Mouse (Mus musculus): ENCODE measurements at regions not wholly inside any gene's neighbourhood (a gene's known extent, or its start where the extent isn't known, plus 50 kb on each side); places are given as distances from the start of the nearest gene placed in this dataset.

DNA sequence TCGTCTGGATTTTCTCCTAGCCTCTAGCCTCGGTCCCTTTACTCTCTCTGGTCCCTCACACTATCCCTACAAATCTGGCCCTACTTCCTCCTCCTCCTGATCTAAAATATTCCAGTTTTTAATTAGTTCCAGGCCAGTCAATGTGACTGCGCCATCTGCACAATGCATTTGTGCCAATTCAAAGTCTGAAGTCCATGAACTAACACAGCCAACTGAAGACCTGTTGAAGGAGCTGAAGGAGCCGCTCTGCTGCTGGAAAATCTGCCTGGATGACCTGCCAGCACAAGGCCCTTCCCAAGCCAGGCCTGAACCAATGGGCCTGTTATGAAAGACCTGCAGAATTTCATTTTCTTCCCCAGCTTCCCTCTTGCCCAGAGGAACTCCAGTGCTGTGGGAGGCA is 197.9 kb upstream of the Mctp2 start:
- H3K9me3 ChIP-seq = no peaks in the 10 kb centered on the region
- H3K27me3 ChIP-seq = no peaks in the 10 kb centered on the region
- H3K4me2 ChIP-seq = no peak overlapping the region
- no peak overlapping the region for H3K4me3 ChIP-seq
- WGBS = 54% methylated on average over 4 of the region's 4 CpGs
- peaks cover 18% of the 10 kb centered on the region for H3K4me1 ChIP-seq
- 0 out of 2 replicates have a peak overlapping the region, but pooled peaks have one; percentile 17 for H3K27ac ChIP-seq
- H3K36me3 ChIP-seq = no peaks in the 10 kb centered on the region
- ATAC-seq (ENCODE audit: insufficient number of reproducible peaks, low FRiP score, low TSS enrichment, low read depth) = no peak
- no peak overlapping the region for H3K9ac ChIP-seq

DNA sequence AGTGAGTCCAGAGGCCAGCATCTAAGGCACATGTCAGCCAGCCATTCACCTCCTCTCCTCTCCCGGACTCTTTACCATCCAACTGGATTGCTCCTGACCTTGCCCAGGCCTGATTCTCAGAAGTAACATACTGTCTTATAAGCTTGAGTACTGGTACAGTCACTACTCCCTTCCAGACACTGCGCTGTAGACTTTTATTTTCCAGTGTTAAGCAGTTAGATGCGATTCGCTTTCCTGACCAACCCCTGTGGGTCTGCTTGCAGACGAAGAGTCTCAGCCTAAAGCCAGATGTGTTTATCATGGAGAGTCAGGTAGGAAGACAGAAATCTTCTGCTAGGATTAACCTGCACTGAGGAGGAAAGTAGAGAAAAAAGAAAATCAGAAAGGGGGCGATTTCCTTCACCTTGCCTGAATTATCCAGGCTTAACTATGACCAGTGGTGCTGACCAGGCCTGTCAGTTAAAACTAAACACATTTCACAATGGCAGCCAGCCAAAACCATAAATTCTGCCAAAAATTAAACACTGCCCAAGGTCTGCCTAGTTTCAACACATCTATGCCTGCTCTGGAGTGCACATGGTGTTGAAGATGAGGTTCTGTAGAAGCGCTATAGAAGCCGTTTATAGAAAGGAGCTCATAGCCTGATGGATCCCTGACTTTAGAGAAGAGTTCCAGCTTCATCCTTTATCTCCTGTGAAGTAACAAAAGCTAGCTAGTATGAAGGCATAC is 199.5 kb upstream of the Mctp2 start:
- ATAC-seq (ENCODE audit: insufficient number of reproducible peaks, low FRiP score, low TSS enrichment, low read depth) = 0 out of 2 replicates have a peak, but pooled peaks have one; percentile 14

DNA sequence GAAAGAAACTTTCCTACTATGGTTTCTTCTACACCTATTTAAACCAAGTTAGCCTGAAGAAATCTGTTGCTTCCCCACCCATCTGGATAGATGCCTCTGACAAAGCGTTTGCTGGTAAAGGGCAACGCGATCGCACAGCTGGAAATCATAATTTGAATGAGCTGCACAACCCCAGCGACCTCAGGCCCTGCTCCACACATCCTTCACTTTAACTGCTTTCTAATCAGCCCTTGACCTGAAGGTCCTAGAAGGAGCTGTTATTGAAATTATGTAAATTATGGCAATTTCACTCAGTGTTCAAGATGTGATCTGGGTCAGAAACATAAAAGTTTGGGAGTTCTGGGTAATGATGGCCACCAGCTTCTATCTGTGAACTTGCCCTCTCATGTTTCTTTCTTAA is 201.5 kb upstream of the Mctp2 start:
- Histone ChIP-seq H3K4me3 (no peak overlapping the region), H3K27me3 (no peaks in the 10 kb centered on the region), H3K27ac (no peak overlapping the region), H3K36me3 (no peaks in the 10 kb centered on the region), H3K4me1 (peaks cover 20% of the 10 kb centered on the region), H3K4me2 (no peak overlapping the region), H3K9me3 (no peaks in the 10 kb centered on the region), H3K9ac (no peak overlapping the region)
- 22% methylated on average over 5 of the region's 5 CpGs for WGBS
- ATAC-seq (ENCODE audit: insufficient number of reproducible peaks, low FRiP score, low TSS enrichment, low read depth) = no peak

More for the DNA sequence above, 199.5 kb upstream of the Mctp2 start:
- no peak overlapping the region for H3K4me2 ChIP-seq
- 42% methylated on average over 8 of the region's 8 CpGs for WGBS
- no peaks in the 10 kb centered on the region for H3K9me3 ChIP-seq
- H3K4me3 ChIP-seq = no peak overlapping the region
- no peak overlapping the region for H3K9ac ChIP-seq
- H3K4me1 ChIP-seq = peaks cover 20% of the 10 kb centered on the region
- peak overlapping the region; percentile 57 for H3K27ac ChIP-seq
- no peaks in the 10 kb centered on the region for H3K27me3 ChIP-seq
- H3K36me3 ChIP-seq = no peaks in the 10 kb centered on the region

DNA sequence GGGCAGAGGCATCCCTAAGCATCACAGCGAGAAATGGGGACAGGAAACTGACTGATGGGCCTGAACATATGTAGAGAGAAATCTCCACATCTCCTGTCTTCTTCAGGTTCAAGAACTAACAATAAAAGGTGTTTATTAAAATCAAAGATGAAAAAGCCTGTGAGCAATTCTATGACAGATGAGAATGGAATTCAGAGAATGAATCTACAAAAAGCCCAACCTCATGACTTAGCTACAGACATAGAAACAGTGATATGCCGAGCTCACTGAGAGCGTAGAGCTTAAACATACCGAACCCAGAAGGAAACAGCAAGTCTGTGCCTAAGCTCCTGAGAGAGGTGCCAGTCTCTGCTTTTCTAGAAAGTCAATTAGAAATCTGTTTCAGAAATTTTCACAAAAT is 203.7 kb upstream of the Mctp2 start:
- no peaks in the 10 kb centered on the region for H3K27me3 ChIP-seq
- no peak for ATAC-seq (ENCODE audit: insufficient number of reproducible peaks, low FRiP score, low TSS enrichment, low read depth)
- H3K9me3 ChIP-seq = no peaks in the 10 kb centered on the region
- no peak overlapping the region for H3K4me2 ChIP-seq
- 59% methylated on average over 4 of the region's 4 CpGs for WGBS
- H3K4me1 ChIP-seq = peaks cover 17% of the 10 kb centered on the region
- no peak overlapping the region for H3K9ac ChIP-seq
- H3K4me3 ChIP-seq = no peak overlapping the region
- H3K27ac ChIP-seq = no peak overlapping the region
- H3K36me3 ChIP-seq = no peaks in the 10 kb centered on the region

DNA sequence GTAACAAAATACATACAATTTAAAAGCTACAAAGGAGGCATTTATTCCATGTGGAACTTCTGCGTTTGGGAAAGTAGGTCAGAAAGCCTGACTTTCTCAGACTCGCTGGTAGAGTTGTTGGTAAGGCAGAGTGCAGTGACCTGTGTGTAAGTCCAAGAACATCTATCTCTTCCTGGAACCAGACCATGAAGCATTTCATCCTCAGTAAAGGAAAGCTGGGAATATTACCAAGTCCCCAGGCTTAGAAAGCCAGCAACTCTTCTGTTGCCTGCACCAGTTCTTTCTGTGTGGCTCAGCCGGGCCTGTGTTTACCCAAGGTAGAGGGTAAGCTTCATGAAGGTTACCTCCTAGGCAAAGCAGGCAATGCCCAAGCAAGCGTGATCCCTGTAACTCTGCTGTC is 207.0 kb upstream of the Mctp2 start:
- H3K36me3 ChIP-seq = no peaks in the 10 kb centered on the region
- peaks cover 9% of the 10 kb centered on the region; the same call in 1 of the 2 replicates for H3K4me1 ChIP-seq
- H3K27ac ChIP-seq = peak overlapping the region; percentile 22; the same call in 1 of the 2 replicates
- H3K9me3 ChIP-seq = no peaks in the 10 kb centered on the region
- no peak for ATAC-seq (ENCODE audit: insufficient number of reproducible peaks, low FRiP score, low TSS enrichment, low read depth)
- 69% methylated on average over 4 of the region's 4 CpGs for WGBS
- H3K4me2 ChIP-seq = no peak overlapping the region
- H3K27me3 ChIP-seq = no peaks in the 10 kb centered on the region
- no peak overlapping the region for H3K9ac ChIP-seq
- H3K4me3 ChIP-seq = no peak overlapping the region

DNA sequence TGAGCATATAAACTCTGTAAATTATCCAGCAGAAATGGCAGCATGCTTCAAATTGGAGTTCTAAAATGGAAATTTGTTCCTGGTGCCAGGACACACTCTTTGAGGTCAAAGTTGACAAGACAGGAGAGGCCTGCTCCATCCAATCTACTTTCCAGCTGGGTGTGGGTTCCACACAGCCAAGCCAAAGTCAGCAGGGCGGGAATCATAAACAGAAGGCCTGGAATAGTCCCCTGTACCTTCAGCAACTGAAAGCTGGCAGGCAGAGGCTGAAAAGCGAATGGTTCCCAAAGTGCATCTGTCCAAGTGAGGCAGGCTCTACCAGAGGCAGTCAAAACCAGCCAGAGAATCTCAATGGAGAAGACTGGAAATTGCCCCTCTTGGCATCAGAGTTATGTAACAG is 208.4 kb upstream of the Mctp2 start:
- Histone ChIP-seq H3K9me3 (no peaks in the 10 kb centered on the region), H3K4me2 (no peak overlapping the region), H3K36me3 (no peaks in the 10 kb centered on the region), H3K27me3 (no peaks in the 10 kb centered on the region), H3K4me1 (peaks cover 8% of the 10 kb centered on the region; the same call in 1 of the 2 replicates), H3K4me3 (no peak overlapping the region), H3K27ac (peak overlapping the region; percentile 54), H3K9ac (no peak overlapping the region)
- WGBS = 64% methylated on average over 2 of the region's 2 CpGs
- 0 out of 2 replicates have a peak, but pooled peaks have one; percentile 48 for ATAC-seq (ENCODE audit: insufficient number of reproducible peaks, low FRiP score, low TSS enrichment, low read depth)

DNA sequence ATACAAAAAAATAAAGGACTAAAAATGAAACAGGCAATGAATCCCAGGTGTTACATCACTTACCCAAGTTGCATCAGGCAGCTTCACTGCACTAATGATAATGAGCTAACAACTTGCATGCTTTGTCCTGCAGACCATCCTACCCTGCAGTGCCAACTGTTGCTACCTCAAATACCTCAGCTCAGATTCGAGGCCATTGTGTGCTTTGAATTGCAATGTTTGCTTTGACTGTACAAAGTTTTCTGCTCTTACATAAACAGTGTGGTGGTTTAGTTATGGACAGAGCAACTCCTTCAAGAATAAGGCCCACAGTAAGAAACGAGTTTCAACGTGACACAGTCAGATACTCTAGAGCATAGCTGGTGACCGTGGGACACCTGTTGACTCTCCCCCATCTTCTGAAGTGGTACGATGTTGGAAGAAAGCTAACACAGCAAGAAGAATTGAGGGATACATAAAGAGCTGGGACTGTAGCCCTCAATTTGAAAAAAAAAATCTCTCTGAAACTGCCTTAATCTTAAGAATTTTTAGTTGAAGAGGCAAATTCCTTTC is 212.1 kb upstream of the Mctp2 start:
- Histone ChIP-seq H3K27ac (no peak overlapping the region), H3K36me3 (no peaks in the 10 kb centered on the region), H3K27me3 (no peaks in the 10 kb centered on the region), H3K9me3 (no peaks in the 10 kb centered on the region), H3K4me1 (peaks cover 6% of the 10 kb centered on the region; the same call in 1 of the 2 replicates), H3K4me2 (no peak overlapping the region), H3K9ac (no peak overlapping the region), H3K4me3 (no peak overlapping the region)
- WGBS = 57% methylated on average over 5 of the region's 5 CpGs
- no peak for ATAC-seq (ENCODE audit: insufficient number of reproducible peaks, low FRiP score, low TSS enrichment, low read depth)

DNA sequence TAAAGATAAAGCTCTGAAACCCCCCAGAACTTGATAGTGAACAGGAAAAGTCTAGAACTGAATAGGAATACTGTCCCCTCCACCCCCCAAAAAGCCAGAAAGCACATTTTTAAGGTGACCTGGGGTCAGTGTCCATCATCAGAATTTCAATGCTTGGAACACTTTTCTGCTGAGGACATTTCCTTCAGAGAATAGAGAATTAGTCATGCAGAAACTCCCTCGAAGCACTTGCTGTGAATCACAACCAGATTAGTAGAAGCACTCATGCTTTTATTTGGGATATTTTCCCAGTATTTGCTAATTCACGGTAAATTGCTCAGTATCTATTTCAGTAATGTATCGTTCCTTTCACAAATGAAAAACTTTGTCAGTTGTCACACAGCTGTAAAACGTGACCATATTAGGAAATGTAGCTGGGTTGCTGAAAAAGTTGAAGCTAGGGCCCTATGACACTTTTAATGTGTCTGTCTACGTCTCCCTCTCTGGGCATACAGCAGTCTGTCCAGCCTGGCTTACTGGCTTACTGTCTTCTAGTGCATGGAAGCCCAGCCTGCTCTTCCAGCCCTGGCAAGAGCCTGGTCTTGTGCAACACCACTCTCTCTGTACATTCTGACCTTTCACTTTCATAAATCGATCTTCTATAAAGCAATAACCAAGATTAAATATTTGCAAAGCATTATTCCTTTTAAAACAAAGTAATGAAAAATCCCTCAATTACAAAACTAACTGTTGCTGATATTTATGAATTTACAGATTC is 213.1 kb upstream of the Mctp2 start:
- H3K27me3 ChIP-seq = no peaks in the 10 kb centered on the region

DNA sequence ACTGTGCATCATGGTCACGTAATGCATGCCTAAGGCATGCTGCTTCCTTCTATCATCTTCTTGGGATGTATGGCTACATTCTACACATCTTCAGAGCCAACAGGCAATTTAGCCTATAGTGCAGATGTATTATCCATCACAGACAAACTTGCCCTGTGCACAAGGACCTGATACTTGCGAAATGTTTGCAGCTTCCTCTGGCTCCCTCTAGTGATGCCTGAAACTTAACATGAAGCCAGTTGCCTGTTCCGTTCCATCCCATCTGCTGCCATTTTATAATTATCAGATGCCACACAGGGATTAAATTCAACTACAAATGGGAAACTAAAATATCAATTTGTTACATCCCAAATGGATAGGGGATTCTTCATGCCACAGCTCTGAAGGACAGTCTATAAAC is 222.5 kb upstream of the Mctp2 start:
- Histone ChIP-seq H3K9me3 (no peaks in the 10 kb centered on the region), H3K4me3 (no peak overlapping the region), H3K4me2 (no peak overlapping the region), H3K4me1 (no peaks in the 10 kb centered on the region), H3K36me3 (no peaks in the 10 kb centered on the region), H3K27ac (no peak overlapping the region), H3K27me3 (no peaks in the 10 kb centered on the region), H3K9ac (no peak overlapping the region)
- WGBS = 79% methylated on average over 3 of the region's 3 CpGs
- no peak for ATAC-seq (ENCODE audit: insufficient number of reproducible peaks, low FRiP score, low TSS enrichment, low read depth)

More for the DNA sequence above, 213.1 kb upstream of the Mctp2 start:
- no peaks in the 10 kb centered on the region for H3K9me3 ChIP-seq
- no peak overlapping the region for H3K4me2 ChIP-seq
- peaks cover 4% of the 10 kb centered on the region; the same call in 1 of the 2 replicates for H3K4me1 ChIP-seq
- H3K9ac ChIP-seq = no peak overlapping the region
- H3K4me3 ChIP-seq = no peak overlapping the region
- H3K36me3 ChIP-seq = no peaks in the 10 kb centered on the region
- WGBS = 52% methylated on average over 6 of the region's 6 CpGs
- H3K27ac ChIP-seq = no peak overlapping the region
- ATAC-seq (ENCODE audit: insufficient number of reproducible peaks, low FRiP score, low TSS enrichment, low read depth) = no peak

DNA sequence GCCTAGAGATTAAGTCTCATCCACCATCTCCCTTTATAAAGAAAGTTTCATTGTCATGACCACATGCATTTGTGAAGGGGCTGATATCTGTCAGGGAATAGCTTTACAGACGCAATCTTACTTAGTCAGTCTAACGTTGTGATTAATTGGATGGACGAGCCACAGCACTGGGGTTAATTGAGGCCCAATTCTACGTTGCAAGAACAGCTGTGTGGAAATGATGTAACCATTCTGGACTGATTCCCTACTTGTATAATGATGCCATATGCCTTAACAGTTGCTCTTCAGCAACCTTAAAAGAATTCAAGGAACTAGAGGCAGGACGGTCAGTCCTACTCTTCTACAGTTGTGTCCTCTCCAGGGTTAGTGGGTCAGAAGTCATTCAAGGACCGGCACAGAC is 231.9 kb upstream of the Mctp2 start:
- ATAC-seq (ENCODE audit: insufficient number of reproducible peaks, low FRiP score, low TSS enrichment, low read depth) = no peak
- H3K9ac ChIP-seq = no peak overlapping the region

DNA sequence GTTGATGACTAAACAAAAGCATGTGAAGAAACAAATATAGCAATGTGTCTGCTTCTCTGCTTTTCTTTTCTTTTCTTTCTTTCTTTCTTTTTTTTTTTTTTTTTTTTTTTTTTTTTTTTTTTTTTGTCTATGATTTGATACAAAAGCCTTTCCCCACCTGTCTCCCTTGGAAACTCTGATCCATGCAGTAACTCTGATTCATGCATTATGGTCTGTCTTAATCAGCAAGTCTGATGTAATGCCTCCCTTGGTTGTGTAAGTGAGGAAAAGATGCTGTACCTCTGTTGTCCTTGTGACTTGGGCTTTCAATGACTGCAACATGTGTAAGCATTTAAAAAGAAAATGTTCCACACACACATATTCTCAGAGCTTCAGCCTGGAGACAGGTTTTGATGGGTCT is 233.5 kb upstream of the Mctp2 start:
- Histone ChIP-seq H3K36me3 (no peaks in the 10 kb centered on the region), H3K4me2 (no peak overlapping the region), H3K9ac (no peak overlapping the region), H3K4me1 (peaks cover 6% of the 10 kb centered on the region), H3K27ac (0 out of 2 replicates have a peak overlapping the region, but pooled peaks have one; percentile 24), H3K27me3 (no peaks in the 10 kb centered on the region), H3K4me3 (no peak overlapping the region), H3K9me3 (no peaks in the 10 kb centered on the region)
- no peak for ATAC-seq (ENCODE audit: insufficient number of reproducible peaks, low FRiP score, low TSS enrichment, low read depth)

More for the DNA sequence above, 231.9 kb upstream of the Mctp2 start:
- Histone ChIP-seq H3K9me3 (no peaks in the 10 kb centered on the region), H3K27ac (no peak overlapping the region), H3K27me3 (no peaks in the 10 kb centered on the region), H3K4me1 (peaks cover 6% of the 10 kb centered on the region), H3K4me2 (no peak overlapping the region), H3K4me3 (no peak overlapping the region), H3K36me3 (no peaks in the 10 kb centered on the region)
- 51% methylated on average over 6 of the region's 6 CpGs for WGBS

Measured in limb, embryonic 15.5 days (tissue).